Mouse (Mus musculus): ENCODE results near the gene Hapln1.

Hapln1 gene

DNA sequence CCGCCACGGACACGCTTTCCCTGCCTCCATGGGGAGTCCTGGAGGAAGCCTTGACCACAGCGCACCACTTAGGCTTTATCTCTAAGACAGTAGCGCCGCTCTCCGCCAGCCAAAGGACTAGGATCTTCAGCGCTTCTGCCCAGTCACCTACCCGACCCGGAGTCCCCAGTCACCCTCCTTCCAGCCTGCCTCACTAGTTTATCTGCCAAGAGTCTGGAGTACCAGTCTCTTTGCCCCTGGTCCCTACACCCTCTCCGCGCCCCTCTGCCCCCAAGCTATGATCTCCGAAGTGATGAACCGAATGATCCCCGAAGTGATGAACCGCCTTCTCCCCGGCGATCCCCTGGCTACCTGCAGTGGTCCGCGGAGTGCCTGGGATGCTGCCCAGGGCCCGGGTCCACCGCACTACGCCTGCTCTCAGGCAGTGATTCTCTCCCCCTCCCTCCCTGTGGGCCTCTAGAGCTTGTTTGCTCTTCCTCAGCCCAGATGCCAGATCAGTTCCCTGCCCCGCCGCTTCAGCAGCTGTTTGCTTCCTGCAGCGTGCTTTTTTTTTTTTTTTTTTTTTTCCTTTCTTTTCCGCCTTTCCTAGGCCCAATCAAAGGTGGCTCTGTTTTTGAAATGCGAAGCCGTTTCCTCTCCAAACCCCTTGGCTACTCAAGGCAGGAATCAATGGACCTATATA lies at the start of gene Hapln1:
Hapln1 (plus strand) TSS at position 592 of the 682 bp plus-strand sequence.
- DNase-seq: peak; percentile 70 to 74

DNA sequence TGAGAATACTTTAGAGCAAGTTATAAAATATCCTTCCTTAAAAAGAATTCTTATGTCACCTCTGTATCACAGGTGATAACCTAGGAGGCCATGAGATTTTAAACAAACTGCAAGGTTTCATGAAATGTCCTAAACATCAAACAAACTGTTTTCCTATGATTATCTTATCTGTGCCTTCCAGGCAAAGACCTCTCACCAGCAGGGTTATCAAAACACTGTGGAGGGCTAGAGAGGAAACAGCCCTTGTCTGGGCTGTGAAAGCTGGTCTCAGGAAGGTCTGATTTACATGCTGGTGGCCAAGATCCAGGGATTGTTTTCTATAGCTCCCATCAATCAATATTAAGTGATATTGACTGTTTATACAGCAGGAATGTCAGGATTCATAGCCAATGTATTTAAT lies 46.4 kb upstream of the Hapln1 start:
- DNase-seq: no peak

DNA sequence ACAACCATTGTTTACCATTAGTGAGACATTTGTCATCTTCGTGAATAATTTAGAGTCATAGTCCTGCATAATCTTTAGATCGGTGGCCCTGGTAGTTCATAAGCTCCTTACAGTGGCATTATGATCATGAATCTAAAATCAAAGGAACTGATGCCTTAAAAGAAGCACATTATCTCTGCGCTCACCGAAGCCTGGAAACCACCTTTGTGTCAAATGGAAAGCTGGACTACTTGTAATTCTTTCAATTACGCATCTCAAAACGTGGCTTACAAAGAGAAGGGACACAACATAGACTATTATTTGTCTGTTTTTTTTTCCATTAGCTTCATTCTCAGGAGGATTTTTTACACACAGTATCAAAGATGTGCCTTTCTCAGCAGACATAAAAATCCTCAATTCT lies 45.9 kb upstream of the Hapln1 start:
- no peak for DNase-seq

DNA sequence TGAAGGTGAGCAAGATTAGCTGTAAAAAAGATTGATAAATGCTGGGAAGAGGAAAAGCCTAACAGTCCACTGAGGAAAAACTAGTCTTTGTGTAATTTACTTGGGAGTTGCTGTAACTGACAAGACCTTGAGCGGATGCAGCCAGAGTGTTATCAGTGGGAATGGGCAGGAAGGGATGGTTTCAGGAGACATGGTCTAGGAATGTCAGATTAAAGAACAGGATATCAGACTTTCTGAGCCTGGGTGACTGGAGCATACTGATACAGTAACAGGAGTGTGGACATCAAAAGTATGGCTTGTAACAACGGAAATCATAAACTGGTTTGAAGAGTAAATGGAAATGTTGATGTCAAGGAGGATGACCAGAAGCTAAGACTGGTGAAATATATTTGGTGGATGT lies 43.0 kb upstream of the Hapln1 start:
- no peak for DNase-seq

DNA sequence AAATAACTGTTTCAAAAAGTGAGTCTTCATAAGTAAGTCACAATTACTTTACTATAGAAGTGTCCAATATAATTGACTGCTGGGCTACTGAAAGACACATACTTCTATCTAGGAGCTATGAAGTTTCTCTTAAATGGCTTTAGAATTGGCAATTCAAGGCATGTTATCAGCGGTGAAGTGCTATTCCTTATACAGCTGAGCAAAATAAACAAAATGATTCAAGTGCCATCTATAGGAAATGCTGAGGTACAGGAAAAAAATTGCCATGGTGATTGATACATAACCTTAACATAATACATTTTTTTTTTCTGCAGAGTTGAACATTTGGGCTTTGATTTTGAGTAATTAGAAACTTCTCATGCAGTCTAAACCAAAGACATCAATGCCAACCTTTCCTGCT lies 40.2 kb upstream of the Hapln1 start:
- DNase-seq: no peak

DNA sequence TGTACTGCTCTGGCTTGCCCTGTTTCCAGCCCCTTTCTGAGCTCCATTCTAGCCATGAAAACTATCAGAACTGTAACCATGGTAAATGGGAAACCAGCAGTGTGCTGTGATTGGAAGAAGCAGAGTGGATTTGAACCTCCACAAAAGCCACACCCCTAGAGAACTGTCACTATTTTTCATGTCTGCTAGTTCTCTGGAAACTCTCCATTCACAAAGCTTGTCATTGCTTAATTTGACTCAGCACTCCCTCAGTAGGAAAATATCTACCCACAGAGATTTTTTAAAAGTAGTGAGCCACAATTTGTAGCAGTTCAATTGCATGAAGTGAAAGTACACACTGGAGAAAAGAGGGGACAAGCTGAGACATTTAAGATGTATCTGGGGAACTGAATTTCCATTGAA lies 18.1 kb upstream of the Hapln1 start:
- no peak for DNase-seq

DNA sequence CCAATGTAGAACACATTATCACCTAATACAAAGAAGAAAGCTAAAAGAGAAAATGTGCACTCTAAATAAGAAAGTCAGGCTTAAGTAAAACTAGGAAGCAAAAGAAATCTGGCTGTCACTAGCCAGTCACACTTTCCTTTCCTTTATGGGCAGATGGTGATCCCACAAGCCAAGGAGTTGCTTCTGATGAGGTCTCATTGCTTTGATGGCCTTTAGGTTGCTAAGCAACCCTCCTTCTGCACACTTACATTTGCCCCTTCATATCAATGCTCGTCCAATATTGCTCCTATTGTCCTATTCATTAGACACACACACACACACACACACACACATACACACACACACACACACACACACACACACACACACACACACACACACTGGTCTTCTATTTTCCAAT lies 10.9 kb upstream of the Hapln1 start:
- DNase-seq: peak in 1 of 2 experiments; percentile 35

DNA sequence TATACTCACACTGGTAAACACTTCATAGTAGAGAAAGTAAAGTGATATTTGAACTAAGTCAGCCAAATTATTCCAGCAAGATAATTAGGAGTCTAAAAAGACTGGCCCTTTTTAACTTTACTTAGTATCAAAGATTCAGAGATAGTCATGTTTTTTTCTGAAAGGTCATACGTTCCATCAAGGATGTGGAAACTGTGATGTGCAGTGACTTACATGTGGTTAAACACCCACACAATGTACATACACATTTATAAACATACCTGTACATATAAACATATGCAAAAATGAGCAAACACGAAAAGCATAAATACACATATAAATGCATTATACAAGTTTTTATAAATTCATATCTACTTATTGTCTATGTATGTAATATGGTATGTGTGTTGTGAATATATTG lies 9.2 kb upstream of the Hapln1 start:
- no peak for DNase-seq

DNA sequence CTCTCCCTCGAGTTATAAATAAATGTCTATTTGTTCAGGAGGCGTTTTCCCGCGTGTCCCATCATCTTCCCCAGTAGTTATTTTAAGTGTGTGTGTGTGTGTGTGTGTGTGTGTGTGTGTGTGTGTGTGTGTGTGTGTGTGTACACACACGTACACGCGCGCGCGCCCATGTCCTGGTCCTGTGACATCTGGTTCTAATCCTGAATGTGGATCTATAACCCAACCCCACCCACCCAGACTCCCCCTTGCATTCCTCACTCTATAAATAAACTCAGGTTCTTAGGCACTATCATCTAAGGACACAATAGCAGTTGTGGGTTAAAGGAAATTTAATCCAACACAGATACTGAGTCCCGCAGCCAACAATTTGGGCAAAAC lies 280 bp downstream of the Hapln1 start:
- no peak for DNase-seq

DNA sequence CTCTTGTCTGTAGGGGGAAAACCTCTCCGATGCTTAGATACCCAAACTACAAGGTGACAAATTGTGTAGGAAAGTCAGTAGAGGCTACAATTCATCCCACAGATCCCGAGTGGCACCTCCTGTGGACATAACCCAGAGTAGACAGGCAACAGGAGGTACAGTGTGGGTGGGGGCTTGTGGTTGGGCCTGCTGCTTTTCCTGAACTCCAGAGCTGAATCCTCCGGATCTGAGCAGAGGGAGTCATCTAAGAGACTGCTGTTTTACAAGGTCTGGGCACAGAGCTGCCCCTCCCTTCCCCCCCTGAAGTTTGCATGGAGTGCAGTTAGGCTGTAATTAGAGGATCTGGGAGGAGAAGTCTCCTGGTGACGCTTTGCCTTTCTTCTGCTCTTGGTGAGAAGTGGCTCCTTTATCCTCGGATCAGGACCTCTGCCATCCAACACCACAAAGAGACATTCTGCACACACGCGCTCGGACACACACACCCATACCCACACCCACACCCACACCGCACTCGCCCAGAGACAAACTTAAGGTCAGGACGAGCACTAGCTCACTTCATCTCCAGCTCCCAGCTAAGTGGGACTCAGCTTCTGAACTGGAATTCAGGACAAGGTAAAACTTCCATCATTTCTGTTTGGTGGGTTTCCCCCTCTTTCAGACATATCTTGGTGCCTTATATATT lies 846 bp downstream of the Hapln1 start:
- no peak for DNase-seq

DNA sequence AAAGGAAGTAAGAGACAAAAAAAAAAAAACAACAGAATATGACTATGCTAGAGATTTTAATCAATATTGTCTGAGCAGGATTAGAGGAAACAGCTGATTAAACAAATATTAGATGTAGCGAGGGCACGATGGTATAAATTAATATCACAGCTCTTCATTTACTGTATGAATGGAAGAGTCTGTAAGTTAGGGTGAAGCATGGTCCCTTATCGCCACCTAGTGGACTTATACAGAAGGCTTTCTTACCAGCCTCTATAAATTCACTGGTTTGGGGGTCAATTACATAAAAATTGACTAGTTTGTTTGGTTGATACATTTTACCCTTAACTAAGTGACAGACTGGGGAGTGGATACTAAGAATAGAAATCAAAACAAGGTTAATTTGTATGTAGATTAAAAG lies 3.4 kb downstream of the Hapln1 start:
- DNase-seq: peak; percentile 61 to 71

DNA sequence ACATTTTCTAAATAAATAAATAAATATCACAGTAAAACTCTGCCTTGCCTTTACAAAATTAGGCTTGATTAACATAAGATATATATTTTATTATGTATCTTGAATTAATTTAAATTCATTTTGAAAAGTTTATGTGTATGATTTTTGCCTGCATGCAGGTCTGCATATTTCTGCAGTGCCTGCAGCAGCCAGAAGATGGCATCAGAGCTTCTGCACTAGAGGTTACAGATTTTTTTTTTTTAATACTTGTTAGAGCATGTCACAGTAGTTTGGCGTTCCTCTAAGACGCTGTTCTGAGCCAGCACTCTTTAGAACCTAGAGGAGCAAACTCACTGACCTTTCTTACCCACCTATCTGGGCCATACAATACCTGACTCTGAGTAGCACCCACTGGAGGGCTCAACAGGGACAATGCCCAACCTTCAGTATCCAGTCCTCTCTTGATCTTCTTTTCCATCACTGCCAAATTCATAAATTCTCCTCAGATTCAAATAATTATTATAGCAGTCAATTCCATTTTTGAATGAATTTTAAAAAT lies 8.7 kb downstream of the Hapln1 start:
- peak; percentile 61 to 80 for DNase-seq

DNA sequence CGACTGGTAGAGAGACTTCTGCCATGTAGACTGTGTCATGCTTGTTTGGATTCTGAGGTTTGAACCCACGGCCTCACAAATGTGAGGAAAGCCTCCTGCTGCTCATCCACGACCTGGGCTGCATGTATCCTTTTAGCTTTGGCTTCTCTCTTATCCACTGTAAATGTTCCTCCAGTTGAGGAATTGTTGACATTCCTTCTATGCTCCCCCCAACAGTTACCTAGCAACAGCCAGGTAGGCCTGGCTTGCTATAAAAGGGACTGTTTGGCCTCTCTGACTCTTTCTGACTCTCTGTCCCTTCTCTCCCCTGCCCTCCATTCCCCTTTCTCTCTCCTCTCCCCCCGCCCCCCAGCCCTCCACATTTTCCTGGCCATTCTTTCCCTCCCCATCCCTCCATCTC lies 9.9 kb downstream of the Hapln1 start:
- DNase-seq: no peak

DNA sequence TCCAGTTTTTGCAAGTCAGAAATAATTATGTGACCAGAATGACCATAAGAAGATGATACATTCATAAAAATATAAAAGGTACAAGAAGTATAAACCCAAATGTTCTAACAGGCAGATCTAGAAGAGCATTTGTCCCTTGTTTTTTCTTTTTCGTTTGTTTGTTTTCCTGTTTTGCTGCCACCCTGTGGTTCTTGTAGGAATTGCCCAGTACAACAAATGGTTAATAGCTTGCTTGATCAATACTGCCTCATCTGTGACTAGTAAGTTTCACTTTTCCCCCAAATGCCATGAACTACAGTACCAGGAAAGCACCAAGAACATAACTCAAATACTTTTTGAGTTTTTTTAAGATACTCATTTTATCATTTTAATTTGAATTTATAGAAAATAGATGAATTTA lies 11.9 kb downstream of the Hapln1 start:
- DNase-seq: peak; percentile 29 to 39

DNA sequence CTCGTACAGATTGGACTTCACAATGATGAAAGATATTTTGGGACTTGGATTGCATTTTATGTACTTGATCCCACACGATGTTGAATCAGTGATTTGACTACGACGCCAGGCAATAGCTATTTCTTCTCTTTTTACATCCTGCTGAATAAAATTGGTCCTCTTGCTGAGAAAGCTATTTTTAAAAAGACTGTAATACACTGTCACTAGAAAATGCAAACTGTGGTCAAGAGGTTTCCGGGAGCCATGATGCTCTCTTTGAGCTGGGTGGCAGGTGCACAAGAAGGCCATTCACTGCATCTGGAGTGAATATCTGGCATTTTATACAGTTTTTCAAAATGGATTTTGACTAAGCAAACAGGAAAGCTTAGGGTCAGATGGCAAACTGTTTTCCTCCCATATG lies 24.9 kb downstream of the Hapln1 start:
- DNase-seq: no peak

DNA sequence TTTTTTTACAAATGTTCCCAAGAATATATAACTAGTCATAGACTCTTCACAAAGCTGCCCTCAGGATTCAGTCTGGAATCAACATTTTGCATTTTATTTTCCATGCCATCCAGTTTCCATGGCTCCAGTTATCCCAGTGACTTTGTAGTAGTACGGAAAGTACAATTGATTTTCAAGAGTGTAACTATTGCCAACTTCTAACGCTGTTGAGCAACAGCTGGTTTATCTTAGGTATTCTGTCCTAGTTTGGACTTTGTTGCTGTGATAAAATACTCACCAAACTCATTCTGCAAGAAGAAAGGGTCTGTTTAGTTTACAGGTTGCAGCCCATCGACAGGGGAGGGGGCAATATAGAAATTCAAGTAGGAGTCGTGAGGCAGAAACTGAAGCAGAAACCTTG lies 26.7 kb downstream of the Hapln1 start:
- no peak for DNase-seq

DNA sequence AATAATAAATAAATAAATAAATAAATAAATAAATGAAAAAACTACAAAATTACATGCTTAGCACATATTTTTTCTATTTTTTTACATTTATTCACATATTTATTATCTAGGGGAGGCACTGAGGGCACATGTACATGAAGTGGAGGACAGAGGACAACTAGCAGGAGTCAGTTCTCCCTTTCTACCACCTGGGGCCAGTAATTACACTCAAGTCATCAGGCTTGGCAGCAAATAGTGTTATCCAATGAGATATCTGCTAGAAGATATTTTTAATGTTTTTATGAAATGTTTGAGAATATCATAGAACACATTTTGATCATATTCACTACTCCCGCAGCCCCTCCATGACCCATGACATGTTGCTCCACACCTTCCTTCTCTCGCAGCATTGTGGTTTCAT lies 39.5 kb downstream of the Hapln1 start:
- no peak for DNase-seq

DNA sequence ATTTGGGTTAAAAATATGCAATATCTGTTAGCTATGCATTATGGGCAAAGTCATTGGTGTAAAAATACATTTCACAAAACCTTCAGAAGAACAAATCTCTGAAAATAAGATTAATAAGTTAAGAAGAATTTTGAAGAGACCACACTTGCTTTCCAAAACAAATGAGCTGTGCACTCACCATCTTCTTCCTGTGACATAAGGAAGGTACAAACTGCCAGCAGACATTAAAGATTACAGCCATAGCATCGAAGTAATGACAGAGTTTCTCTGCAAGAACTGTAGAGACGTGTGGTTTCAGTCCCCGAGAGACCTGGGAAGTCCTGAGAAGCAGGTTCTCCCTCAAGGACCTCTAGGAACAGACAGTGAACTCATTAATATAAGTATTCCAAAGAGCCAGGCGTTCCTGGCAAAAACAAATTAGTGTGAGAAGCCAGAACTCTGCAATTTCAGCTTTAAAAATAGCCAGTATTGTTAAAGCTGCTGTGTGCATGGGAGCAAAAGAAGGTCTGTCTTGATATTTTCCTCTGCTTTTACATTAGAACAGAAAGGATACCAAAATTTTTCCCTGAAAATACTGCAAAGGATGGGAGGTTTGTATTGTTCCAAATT lies 43.6 kb downstream of the Hapln1 start:
- no peak for DNase-seq

DNA sequence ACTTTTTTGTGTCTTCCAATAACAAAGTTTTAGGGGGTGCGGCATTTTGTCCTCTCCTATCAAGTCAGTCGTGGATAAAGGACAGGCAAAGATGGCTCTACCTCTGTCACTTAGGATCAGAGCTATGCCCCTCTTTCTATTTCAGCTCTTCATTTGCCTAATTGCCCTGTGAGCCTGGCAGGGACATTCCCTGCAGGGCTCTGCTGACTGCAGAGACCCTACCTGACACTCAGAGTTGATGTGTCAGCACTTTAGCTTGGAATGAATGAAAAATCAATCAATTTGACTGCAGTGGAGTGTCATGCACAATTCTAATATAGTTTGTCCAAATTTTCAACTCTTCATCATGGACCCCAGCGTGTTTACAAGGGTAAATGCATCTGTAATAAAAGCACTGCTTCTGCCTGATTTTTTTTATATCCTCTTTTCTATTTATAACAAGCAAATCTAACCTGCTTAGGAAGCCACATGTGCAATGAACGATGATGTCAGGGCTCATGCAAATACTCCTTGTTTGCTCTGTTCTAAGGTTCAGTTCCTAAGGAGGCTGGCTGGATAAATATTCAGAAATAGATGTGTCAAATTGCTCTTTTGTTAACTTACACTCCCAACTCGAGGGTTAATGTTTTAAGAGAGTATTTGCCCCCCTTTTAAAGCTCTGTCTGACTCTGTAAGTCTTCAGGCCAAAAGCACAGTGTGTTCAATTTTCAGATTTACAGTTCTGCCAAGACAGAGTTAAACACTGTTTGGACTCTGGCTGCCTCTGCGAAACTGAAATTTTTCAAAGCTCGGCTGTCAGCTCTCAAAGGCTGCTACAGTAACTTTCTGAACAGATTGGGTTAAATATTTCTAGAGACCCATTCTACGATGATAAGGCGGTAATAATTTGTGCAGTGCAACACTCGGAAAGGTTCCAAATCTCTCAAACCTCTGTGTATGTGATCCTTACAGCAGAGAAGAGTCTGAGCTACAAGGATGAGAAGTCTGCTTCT lies 44.4 kb downstream of the Hapln1 start:
- no peak for DNase-seq

DNA sequence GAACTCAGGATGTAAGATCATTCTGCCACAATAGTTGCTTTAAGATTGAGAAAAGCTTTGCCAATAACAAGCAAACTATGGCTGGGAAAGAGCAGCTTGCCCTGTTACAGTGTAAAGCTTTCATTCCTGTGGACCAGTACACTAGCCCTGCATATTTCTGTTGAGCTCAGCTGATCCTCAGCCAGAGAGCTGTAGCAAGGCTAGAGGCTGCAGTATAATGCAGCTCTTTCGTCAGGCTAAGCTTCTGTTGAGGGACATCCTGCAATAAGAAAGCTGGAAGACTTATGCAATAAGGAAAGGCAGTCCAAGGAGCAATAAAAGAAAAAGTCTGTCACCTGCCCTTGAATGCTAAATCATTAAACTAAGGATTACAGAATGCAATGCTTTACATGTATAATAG lies 45.5 kb downstream of the Hapln1 start:
- no peak for DNase-seq

DNA sequence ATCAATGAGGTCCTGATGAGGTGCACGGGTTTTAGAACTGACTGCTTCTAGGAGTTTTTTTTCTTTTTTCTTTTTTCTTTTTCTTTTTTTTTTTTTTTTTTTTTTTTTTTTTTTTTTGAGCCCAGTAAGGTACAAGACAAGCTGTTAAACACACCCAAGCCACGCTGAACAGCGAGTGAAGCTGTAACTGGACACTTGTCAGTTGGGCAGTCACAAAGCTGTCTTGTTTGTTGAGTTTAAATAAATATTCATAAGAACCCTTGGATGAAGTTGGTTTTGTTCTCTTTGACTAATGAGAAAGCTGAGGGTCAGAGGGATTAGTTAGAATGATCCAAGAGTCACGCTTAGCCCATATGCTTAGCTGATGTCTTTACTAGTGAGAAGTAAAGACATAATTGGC lies 55.5 kb downstream of the Hapln1 start:
- no peak for DNase-seq

DNA sequence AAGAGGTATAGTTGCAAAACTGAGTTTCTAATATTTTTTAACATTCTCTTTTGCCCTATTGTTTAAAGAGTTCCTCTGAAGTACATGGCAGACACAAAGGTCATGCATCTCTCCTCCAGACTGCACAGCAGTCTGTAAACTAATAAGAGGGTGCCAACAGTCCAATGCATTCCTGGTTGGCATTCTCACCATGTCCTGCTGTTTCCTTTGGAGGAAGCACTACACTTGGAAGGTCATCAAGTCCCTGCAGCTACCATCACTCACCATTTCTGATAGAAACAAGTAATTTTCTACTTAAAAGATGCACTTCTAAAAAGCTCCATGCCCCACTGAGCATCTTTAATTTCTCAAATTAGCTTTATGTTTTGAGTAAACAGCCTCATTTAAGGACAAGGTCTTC lies 57.8 kb downstream of the Hapln1 start:
- DNase-seq: peak; percentile 24 to 66

DNA sequence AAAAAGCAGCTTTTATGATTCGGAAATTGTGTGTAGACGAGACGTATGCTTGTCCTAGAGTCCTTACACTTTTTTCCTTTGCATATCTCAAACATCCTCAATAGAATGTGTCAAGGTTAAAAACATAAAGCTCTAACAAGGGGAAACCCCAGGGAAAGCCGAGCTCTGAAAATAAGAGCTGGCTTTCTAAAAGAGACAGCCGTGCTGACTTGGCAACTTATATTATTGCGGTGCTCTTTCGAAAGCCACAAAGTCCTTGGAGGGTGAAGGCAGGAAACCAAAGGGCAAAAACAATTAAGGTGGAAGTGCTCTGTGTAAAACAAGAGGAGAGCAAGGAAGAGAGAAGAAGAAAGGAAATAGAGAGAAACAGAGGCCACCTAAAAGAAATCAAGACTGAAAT lies 60.9 kb downstream of the Hapln1 start:
- DNase-seq: no peak
